In the genomic region with DNA sequence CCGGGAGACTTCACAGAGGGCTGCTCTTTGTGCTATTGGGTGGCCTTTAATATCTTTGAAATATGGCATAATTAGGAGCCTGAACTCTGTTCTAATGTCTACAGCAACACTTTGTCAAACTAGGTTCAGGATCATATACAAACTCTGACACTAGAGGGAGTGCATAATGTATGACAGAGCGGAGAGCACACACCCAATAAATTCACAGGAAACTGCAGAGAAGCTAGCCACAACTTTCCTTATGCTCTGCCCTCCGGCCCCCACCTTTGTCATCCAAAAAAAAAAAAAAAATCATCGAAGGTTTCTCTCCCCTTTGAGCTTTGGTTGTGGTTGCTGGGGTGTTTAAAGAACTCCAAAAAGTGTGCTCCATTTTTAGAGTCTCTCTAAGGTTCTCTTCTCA, we compare ENCODE assay signal across 8 mouse cellular contexts.
DNase-seq lines count a peak whose midpoint lies in the region; ATAC-seq lines count a peak whose summit lies in the region.

No protein-coding gene starts in this region.

- WGBS in kidney, embryonic 15.5 days: 26% methylated on average over 4 of the region's 4 CpGs
- WGBS in forebrain, embryonic 13.5 days: 56% methylated on average over 4 of the region's 4 CpGs

- DNase-seq in kidney, adult 9 months: peak; percentile 38
- DNase-seq in c-Kit-positive CD71-negative TER-119-negative erythroid progenitor cells, embryonic 14.5 days (ENCODE audit: low read depth): peak; percentile 23
- DNase-seq in mesoderm, embryonic 11.5 days (ENCODE audit: low read depth, low spot score): peak; percentile 27
- DNase-seq in right cerebral cortex, postnatal 25 days: no peak
- no peak for DNase-seq in c-Kit-positive CD71-positive TER-119-positive erythroid progenitor cells, embryonic 14.5 days (ENCODE audit: low spot score)

- H3K36me3 ChIP-seq in kidney, embryonic 15.5 days: no peaks in the 10 kb centered on the region
- H3K36me3 ChIP-seq in forebrain, embryonic 13.5 days (ENCODE audit: poor library complexity, severe bottlenecking): no peaks in the 10 kb centered on the region

- no peak overlapping the region for H3K27ac ChIP-seq in kidney, embryonic 15.5 days
- no peak overlapping the region for H3K27ac ChIP-seq in forebrain, embryonic 13.5 days

- no peaks in the 10 kb centered on the region for H3K27me3 ChIP-seq in kidney, embryonic 15.5 days
- no peaks in the 10 kb centered on the region for H3K27me3 ChIP-seq in forebrain, embryonic 13.5 days

- H3K4me2 ChIP-seq in kidney, embryonic 15.5 days: no peak overlapping the region
- H3K4me2 ChIP-seq in forebrain, embryonic 13.5 days: no peak overlapping the region

- H3K9ac ChIP-seq in kidney, embryonic 15.5 days: no peak overlapping the region
- no peak overlapping the region for H3K9ac ChIP-seq in forebrain, embryonic 13.5 days

- 0 out of 2 replicates have a peak, but pooled peaks cover 5% of the 10 kb centered on the region for H3K4me1 ChIP-seq in kidney, embryonic 15.5 days
- H3K4me1 ChIP-seq in forebrain, embryonic 13.5 days: no peaks in the 10 kb centered on the region

- ATAC-seq in kidney, embryonic 15.5 days (replicated peaks; ENCODE audit: low FRiP score): no peak
- ATAC-seq in CD4-positive, CD25-positive, alpha-beta regulatory T cell, adult 4 months: peak; percentile 98
- ATAC-seq in forebrain, embryonic 13.5 days: no peak

- H3K9me3 ChIP-seq in kidney, embryonic 15.5 days (replicated peaks): no peaks in the 10 kb centered on the region
- H3K9me3 ChIP-seq in forebrain, embryonic 13.5 days (replicated peaks): 0 out of 2 replicates have a peak, but pooled peaks cover 5% of the 10 kb centered on the region

- no peak overlapping the region for H3K4me3 ChIP-seq in kidney, embryonic 15.5 days (replicated peaks)
- no peak overlapping the region for H3K4me3 ChIP-seq in forebrain, embryonic 13.5 days

Comparison
In these comparisons a context has a peak if more than half of its experiments do, and no peak if none do; other contexts are left out.
1. DNase-seq: peak in kidney, adult 9 months (single experiment), c-Kit-positive CD71-negative TER-119-negative erythroid progenitor cells, embryonic 14.5 days (single experiment) and mesoderm, embryonic 11.5 days (single experiment); none in right cerebral cortex, postnatal 25 days (single experiment) and c-Kit-positive CD71-positive TER-119-positive erythroid progenitor cells, embryonic 14.5 days (single experiment).